Mouse (Mus musculus): ENCODE data around the gene Prmt1.

Prmt1 gene

GRCm38 (mm10) chr7:45012011-45012410 lies 25.6 kb upstream of the Prmt1 start:
- DNase-seq, result no peak

DNA sequence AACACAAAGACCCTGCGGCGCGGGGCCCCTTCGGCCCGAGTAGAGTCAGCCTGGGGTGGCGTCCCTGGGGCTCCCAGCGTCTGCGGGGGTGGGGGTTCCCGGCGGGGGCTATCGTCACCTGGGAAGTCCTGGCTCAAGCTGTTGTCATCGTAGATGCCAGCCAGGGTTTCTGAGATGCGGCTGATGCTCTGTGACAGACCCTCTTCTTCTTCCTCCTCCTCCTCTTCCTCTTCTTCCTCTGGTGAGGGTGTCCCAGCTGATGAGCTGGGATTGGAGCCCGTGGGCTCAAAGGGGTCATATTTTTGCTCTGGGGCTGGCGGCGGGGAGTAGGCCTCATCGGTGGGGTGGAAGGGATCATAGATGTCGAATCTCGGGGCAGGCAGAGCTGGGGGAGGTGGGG lies 22.0 kb upstream of the Prmt1 start:
- DNase-seq, result no peak

- DNase-seq, result no peak
Observed at GRCm38 (mm10) chr7:45007846-45008245, 21.5 kb upstream of the Prmt1 start.

GRCm38 (mm10) chr7:45007141-45007540 lies 20.8 kb upstream of the Prmt1 start:
- no peak for DNase-seq

DNA sequence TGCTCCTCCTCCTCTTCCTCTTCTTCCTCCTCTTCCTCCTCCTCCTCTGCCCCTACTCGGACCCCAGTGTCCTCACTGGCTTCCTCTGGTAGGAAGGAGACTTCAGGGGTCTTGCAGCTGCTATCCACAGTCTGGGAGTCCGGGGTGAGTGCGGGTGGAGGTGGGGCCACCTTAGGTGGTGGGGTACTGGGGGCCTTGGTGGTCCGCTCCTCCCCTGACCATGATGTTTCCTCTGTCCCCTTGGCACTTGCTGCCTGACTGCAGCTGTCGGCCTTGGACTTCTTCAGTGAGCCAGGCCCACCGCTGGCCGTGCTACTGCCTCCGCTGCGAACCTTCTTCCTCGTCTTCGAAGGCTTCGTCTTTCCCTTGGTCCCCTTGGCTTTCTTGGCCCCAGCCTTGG lies 20.1 kb upstream of the Prmt1 start:
- no peak for DNase-seq

DNA sequence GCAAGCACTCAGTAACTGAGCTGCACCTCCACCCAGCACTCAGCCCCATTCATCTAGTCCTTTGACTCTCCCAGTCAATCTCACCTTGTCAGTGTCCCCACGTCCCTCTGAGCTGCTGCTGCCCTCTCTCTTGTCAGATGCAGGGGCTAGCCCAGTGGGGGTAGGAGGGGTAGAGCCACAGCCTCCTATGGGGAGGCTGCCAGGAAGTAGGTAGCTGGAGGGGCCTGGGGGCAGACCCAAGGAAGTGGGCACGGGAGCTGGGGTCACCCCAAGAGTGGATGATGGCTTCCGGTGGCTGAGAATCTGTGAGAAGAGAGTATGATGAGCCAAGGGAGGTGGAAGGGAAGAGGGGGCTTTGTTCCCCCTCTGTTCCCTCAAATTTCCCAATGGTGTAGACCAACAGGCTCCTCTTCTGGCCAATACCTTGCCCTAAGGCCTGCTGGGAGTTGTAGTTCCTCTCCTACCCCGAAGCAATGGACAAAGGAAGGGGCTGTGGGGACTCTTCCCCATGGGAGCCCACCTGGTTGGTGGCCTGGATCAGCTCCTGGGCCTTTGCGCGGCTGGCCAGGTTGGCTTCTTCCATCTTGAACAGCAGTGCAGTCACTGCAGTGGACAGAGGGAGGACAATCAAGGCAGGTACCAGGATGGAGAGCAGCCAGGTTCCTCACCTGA lies 19.1 kb upstream of the Prmt1 start:
- no peak for DNase-seq

- no peak for DNase-seq
Observed at GRCm38 (mm10) chr7:45004546-45004945, 18.2 kb upstream of the Prmt1 start.

DNA sequence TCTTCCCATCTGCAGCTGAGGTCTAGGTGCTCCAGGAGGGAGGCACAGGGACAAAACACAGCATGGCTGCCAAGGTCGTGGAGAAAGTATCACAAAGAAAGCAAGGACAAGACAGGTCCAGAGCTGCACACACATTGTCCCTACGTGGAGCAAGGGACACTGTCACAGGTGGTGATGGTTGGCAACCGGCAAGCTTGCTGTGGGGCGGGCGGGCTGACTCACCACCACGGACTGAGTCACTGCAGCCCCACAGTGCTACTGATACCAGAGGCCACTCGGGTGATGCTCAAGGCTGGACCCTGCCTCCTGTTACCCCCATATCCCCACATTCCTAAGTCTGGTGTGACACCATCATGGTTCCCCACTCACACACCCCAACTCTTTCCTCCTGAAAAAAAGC lies 16.1 kb upstream of the Prmt1 start:
- no peak for DNase-seq

DNA sequence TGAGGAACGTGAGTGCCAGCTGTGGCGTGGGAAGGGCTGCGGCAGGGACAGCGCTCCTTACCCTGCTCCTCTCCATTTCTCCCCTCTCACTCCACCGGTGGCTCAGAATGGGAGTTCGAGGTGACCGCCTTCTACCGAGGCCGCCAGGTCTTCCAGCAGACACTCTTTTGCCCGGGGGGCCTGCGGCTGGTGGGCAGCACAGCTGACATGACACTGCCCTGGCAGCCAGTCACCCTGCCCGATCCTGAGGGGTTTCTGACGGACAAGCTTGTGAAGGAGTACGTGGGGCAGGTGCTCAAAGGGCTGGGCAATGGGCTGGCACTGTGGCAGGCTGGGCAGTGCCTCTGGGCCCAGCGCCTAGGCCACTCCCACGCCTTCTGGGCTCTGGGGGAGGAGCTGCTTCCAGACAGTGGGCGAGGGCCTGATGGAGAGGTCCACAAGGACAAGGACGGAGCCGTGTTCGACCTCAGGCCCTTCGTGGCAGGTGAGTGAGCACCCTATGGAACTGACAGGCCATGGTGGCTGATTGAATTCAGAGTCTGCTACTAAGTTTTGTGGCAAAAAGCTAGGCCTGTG lies 14.3 kb upstream of the Prmt1 start:
- no peak for DNase-seq

- no peak for DNase-seq
Observed at GRCm38 (mm10) chr7:44999753-45000152, 13.4 kb upstream of the Prmt1 start.

DNA sequence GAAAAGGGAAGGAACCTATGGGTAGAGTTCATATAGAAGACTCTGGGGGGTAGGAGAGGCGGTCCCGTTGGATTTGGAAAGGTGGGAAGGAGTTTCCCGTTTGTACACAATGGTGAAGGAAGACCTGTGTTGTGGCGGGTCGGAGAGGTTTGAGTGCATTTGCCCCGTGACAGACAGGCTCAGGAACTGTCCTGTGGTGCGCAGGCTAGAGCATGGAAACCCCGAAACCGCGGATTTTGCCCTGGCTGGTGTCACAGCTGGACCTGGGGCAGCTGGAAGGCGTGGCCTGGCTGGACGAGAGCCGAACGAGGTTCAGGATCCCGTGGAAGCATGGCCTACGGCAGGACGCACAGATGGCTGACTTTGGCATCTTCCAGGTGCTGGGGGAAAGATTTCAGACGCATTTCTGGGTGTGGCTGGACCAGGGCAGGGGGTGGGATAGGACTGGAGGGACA lies 12.2 kb upstream of the Prmt1 start, which contains the start of gene Bcl2l12:
Gene Bcl2l12, minus strand, starts transcription at position 212 of the 455 bp plus-strand sequence.
- DNase-seq, result peak; percentile 36

- DNase-seq, result no peak
Observed at GRCm38 (mm10) chr7:44997940-44998428, 11.6 kb upstream of the Prmt1 start.

DNA sequence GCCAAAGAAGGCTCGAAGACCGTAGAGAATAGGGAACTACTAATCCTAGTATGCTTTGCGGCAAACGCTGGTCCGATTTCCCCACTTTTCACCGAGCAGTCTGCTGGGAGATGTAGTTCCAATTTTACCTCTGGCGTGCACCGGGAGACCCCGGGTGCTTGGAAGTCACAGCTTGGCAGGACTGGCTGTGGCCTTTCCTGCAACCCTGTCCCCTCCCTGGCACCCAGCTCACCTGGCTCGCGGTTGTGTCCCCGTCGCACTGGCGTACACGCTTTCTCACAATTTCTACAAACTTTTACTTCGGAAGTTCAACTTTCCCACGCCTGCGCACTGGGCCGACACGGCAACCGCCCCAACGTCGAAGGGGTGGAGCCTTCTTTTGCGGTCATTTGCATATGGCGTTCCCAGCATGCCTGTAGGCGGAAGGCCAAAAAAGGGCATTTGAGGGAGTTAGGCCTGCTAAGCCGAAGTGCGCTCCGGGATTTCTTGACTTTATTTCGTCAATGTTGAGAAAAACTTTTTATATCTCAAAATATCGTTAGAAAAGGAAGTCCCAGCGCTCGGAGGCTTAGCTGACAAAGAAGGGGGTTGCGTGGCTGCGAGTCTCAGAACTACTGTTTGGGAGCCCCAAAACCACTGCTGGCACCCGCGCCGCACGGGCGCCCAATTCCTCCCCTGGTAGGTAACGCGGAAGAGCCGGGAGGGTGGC lies 11.0 kb upstream of the Prmt1 start, which contains the start of gene Irf3:
Gene Irf3, plus strand, starts transcription at position 418 of the 709 bp plus-strand sequence.
- peak; percentile 95 for DNase-seq

DNA sequence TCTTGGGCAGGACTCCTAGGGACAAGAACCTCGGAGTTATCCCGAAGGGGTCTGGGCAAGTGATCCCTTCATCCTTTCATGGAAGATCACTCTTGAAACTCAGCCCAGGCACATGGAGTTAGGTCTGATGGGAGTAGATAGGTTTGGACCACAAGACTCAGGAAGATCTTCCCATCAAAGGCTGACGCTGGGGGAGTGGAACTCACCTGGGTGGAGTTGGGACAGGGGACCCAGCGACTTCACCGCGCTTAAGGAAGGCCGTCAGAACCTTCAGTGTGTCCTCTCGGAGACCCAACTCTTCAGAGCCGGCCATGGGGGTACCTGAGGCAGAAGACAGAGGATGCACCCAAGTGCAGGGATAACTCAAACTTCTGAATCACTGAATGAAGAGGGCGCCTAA lies 10.3 kb upstream of the Prmt1 start:
- DNase-seq, result no peak

DNA sequence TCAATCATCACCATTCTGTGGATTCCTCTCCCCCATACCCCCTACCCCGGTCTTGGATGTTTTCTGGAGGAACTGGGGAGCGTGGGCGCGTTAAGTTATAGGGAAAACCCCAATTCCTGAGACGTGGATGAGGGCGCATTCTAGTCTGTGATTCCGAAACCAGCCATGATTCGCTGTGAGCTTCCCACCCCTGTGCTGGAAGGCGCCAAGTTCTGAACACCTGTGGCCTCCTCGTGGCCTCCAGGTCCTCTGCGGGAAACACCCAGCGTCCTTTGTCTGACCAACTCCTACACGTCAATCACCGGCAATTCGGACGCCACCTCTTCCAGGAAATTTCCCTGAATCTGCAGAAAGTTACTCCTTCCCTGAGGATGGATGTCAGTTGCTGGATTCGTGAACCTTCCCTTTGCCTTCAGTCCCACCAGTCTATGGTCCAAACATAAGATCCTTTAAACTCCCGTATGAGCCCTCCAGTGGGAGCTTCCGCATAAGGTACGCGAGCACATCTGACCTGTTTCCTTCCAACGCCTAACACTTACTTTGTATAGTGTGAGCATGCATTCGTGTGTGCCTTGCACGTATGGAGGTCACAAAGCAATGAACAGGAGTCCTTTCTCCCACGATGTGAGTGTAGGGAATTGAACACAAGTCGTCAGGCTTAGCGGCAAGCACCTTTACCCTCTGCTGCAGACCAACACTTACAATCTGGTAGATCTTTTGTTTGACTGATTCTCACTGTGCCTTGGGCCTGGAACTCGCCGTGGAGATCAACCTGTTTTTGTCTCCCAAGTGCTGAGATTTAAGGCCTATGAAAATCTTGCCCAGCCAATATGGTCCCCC lies 731 bp upstream of the Prmt1 start:
- DNase-seq, result no peak

- DNase-seq, result peak; percentile 68
Observed at GRCm38 (mm10) chr7:44985595-44986191, 675 bp downstream of the Prmt1 start.

DNA sequence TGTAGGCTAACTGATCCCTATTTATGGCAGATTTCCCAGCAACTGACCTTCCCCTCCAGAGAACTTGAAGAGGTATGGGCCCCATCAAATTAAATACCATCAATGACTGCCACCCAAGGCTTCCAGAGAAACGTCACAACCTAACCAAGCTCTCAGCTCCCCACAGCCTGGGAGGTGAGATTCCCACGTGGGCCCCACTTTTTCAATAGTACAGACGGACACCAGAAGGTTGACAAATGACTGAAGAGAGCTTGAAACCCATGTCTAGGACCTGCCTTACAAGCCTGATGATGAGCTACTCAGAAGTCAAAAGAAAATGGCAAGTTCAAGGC lies 1.6 kb downstream of the Prmt1 start:
- no peak for DNase-seq

DNA sequence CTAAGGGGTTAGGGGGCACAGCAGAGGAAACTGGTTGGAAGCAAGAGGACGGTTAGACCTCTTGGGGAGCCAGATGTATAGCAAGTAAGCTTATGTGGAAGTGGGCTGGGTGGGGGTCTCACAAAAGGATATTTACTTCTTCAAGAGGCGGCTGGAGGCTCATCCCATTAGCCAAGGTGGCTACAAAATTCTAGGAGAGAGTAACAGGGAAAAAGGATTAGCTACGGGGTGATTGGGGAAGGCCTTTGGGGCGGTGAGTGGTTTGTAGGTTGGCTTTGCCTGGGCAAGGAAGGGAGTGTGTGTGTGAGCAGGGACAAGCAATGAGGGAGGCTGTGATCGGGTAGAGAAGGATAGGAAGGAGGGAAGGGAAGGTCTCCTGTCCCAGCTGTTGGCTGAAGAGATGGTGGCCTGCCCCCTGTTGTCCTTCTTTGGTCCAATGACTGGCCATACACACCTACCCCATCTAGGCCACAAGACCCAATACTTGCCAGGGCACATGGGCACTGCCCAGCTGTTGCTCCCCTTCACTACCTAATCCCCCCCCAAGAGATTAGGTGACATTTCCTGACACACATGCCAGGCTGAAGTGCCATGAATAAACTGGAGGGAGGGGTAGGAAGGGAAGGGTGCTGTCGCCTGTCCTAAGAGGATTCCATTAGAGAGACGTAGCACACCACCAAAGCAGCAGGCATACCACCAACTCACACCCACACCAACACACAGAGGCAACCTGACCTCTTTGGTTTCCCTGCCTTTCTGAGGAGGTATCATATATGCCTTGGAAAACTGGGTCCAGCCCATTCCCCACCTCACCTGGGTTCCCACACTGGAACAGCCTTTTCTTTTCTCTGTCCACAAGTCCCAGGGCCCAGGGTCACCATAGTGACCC lies 2.2 kb downstream of the Prmt1 start:
- DNase-seq, result no peak

DNA sequence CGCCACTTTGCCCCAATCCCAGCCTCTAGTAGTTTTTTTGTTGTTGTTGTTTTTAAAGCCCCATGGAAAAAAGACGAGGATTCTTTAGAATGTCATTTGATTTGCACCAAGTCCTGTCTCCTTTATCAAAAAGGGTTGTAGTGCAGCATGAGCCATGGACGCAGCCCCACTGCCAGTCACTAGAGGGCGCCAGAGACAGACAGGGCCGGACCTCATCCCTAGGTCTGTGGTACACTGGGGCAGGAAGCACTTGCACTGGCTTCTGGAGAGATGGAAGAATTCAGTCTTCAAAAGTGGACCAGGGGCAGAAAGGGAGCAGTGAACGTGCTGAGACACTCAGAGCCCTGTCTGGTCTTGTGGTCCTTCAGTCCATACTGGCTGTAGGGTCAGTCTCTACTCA lies 3.3 kb downstream of the Prmt1 start:
- peak; percentile 86 for DNase-seq

- DNase-seq, result no peak
Observed at GRCm38 (mm10) chr7:44981539-44981938, 4.8 kb downstream of the Prmt1 start.

DNA sequence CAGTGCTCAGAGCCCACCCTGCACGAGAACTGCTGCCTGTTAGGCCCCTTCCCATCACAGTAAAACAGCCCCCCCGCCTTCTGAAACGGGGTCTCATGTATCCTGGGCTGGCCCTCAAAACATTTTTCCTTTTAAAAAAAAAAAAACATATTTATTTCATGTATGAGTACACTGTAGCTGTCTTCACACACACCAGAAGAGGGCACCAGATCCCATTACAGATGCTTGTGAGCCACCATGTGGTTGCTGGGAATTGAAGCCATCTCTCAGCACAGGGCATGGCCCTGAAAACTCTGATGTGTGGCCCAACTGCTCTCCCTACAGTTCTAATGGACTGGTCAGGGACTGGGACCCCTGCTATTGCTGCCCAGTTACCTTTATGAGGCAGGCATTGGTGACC lies 8.1 kb downstream of the Prmt1 start:
- no peak for DNase-seq

DNA sequence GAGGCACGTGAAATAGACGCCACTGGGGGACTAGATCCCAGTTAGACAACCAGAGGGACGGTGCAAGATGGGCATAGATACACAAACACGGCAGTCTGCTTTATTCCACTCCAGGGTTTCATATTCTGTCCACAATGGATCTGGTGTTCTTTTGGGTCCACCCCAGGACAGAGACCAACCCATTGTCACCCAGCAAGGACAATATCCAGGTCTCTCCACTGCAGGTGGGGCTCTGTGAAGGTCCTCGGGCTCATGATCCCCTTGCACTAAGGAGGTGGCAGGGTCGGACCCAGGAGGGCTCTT lies 11.3 kb downstream of the Prmt1 start:
- no peak for DNase-seq
